Mouse (Mus musculus) lung, adult 2 months (tissue): ENCODE results near the gene Srrm4.

Source experiments
- CTCF ChIP-seq: fragments of 200-500 bp; IDR thresholded peaks from 2 replicates; pipeline ENCODE4 v1.5.1; 2011; ENCODE audit warnings: mild to moderate bottlenecking, low read length, control low read depth; ENCODE audit not compliant: insufficient read depth
- POLR2A ChIP-seq: fragments of 200-500 bp; IDR thresholded peaks from 2 replicates; pipeline ENCODE4 v1.6.1; 2011; ENCODE audit warnings: low read depth, mild to moderate bottlenecking, control low read depth, low read length, borderline replicate concordance; ENCODE audit errors: extremely low read depth

- no peak for TF ChIP-seq CTCF
- TF ChIP-seq POLR2A = no peak
Observed at GRCm38 (mm10) chr5:116450901-116451300, 140.7 kb downstream of the Srrm4 start.
